Mouse (Mus musculus) left cerebral cortex, adult 8-10 months (tissue): ENCODE measurements around the gene Ppp2r5d. TPM values are rescaled to one million over a fixed set of nuclear protein-coding genes. Genes with fewer than 3 reads are reported as not detected.

ENCODE experiments used
- DNase-seq, 2 experiments: peaks; one replicate each; pipeline ENCODE4 v3.0.0; 2022; ENCODE audit warnings: low spot score in 2 of 2
- total RNA-seq, 4 experiments: library from RNA; stranded (reverse); gene quantifications; 2 replicates each; pipeline ENCODE4 v1.2.4; 2022

Ppp2r5d gene
- total RNA-seq, 4 experiments from 2014 or later: 90.0 to 95.9 (median 92.0) TPM

DNA sequence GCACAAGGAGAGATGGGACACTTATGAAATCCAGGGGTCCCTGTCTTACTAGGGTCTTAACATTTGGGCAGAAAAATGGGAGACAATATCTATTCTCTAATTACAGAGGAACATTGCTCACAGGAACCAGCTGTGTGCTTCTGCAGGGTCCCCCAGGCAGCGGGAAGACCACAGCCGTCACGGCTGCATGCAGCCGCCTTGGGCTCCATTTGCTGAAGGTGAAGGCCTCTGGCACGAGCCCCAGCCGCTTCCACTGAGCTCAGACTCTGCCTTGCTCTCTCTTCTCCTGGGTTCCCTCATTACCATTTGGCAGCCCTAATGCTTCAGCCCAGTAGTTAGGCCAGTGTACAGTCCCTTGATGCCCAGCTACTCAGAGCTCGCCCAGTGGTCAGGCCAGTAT lies 16.2 kb upstream of the Ppp2r5d start:
- no peak for DNase-seq

DNA sequence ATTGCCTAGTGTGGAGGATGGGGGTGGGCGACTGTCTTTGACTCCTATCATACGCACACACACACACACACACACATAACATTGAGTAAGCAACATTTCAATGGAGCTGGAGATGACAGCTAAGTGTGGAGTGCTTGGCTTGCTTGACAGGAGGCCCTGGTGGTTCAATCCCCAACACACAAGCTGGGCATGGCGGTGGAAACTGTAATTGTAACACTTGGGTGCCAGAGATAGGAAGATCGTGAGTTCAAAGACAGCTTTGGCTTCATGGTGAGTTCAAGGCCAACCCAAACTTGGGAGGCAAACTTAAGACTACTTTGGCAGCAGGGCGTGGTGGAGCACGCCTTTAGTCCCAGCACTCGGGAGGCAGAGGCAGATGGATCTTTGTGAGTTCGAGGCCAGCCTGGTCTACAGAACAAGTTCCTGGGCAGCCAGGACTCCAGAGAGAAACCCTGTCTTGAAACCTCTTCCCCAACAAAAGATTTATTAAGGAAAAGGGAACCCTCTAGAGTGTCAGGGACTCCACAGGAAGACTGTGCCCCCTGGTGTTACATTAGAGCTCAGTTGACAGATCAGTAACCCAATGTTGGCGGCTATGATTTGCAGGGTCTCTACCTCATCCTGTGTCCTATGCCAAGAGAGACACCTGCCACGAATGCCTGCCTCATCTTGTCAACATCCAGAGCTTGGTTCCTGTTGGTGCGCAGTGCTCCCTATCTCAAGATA lies 10.0 kb upstream of the Ppp2r5d start:
- DNase-seq: no peak

DNA sequence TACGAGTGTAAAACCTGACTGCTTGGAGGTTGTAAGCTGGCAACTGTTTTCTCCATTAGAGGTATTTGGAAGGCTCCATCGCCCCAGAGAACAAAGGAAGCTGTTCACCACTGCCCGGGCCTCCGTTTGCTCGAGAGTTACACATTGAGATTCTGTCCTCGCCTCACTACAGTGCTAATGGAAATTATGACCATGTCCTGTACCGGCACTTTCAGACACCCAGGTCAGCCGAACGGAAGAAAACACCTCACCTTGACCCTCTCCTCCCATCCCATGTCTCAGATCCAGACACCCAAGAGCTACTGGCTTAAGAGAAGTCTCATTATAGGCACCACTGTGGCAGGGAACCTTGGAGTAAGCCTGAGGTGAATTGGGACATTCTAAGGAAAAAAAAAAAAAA lies 8.9 kb upstream of the Ppp2r5d start:
- DNase-seq: no peak

DNA sequence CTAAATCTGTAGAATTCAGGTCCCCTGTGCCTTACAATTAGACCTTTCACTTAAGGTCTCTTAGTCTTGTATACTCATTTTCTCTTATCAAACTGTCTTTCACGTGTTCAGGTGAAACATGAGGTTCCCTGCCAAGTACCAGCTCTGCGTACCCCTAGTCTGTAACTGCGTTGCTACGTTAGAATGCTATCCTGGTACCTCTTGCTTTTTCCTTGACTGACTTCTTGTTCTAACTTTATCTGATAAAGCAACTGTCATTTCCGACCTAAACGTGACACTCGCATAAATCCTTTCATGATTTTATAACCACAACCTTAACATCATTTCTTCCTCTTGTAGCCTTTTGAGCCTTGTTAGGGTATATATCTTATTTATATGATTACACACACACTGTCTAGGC lies 7.5 kb upstream of the Ppp2r5d start:
- DNase-seq: no peak

DNA sequence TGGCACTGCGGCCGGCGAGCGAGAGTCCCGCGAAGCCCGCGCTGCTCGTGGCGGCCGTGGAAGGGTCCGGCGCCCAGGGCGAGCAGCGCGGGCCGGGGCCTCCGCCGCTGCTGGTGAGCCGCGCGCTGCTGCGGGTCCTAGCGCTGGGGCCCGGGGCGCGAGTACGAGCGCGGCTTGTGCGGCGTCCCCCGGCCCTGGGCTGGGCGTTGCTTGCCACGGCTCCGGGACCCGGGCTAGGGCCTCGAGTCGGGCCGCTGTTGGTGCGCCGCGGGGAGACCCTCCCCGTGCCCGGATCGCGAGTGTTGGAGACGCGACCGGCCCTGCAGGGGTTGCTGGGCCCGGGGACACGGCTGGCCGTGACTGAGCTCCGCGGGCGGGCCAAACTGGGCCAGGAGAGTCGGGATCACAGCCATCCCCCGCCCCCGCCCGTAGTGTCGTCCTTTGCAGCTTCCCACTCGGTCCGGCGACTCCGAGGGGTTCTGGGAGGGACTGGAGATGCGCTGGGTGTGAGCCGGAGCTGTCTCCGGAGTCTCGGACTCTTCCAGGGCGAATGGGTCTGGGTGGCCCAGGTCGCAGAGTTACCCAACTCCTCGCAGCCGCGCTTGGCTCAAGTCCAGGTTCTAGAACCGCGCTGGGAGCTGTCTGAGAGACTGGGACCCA lies 6.8 kb upstream of the Ppp2r5d start:
- no peak for DNase-seq

DNA sequence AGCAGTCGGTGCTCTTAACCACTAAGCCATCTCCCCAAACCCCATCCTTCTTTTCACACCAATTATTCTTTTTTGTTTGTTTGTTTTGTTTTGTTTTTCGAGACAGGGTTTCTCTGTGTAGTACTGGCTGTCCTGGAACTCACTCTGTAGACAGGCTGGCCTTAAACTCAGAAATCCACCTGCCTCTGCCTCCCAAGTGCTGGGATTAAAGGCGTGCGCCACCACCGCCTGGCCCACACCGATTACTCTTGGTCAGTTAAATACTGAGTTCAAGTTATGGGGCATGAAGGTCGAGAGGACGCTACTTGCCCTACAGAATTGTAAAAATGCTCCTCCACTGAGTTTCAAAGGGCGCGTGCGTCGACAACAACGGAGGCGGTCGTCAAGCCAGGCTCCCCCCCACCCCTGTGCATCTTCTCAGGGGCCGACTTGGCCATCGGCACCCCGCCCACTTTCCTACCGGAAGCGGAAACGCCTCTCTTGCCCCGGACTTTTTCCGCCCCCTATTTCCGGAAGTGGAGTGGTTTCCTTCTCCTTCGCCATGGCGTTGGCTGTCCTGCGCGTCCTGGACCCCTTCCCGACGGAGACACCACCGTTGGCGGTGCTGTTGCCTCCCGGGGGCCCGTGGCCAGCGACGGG lies 6.2 kb upstream of the Ppp2r5d start, which contains the start of gene Pex6:
Gene Pex6, plus strand, starts transcription at position 505 of the 639 bp plus-strand sequence.
- DNase-seq: peak; percentile 74 to 91

DNA sequence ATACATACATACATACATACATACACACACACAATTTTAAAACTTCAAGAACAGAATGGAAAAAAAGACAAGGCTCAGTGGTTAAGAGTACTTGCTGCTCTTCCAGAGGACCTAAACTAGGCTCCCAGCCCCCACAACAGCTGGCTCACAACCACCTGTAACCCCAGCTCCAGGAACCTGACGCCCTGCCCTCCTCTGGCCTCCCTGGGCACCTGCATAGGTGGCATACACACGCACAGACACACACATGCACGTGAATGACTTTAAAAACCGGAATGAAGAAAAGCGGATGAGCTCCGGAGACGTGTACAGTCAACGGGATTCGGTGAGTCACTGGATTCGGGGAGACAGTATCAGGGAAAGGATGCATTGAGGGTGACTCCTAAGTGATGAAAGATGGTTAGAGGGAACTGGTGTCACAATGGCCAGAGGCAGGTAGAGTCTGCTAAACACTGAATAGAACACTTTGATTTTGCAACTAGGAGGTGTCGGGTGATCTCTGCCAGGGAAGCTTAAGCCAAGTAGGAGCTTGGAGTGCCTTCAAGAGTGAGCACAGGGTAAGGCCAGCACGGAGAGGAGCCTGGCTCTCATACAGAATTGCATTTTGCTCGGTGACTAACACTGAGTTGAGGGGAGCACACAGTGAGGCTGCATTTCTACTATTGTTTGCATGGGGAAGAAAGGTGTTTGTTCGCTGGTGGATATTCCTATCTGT lies 1.6 kb upstream of the Ppp2r5d start:
- no peak for DNase-seq

DNA sequence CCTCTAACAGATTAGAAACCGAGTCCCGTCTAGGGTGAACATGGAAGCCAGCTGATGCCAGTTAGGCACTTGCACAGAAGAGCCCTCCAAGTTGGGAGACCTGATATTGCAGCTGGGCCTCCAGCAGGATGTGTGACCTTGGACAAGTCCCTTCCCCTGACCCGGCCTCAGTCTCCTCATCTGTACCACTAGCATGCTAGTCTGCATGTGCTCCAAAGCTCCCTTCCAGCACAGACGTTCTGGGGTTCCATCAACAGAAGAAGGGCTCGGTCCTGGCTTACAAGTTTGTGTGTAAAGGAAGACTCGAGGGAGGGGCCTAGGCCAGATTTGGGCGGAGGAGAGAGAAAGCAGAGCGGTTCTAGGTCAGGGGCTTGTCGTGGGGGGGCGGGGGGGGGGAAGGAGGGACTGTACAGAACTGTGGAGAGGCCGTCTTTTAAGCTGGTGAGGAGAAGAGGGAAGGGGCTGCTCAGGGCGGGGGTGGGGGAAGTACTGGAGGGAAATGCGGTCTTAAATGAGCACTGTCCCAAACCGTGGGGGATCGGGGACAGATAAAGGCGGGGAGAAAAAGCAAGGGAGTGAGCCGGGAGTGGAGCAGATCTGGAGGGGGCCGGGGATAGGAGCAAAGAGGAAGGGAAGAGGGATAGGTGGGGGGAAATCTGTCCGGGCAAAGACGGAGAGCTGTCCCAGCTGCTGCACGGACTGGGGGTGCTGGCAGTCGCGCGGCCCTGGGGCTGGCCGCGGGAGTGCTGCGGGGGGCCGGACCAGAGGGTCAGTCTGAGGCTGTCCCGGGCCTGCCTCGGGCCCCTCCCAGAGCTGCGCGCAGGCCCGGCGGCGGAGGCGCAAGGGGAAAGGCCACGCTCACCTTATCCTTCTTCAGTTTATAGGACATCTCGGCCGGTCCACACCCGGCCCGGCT lies 682 bp downstream of the Ppp2r5d start:
- no peak for DNase-seq

DNA sequence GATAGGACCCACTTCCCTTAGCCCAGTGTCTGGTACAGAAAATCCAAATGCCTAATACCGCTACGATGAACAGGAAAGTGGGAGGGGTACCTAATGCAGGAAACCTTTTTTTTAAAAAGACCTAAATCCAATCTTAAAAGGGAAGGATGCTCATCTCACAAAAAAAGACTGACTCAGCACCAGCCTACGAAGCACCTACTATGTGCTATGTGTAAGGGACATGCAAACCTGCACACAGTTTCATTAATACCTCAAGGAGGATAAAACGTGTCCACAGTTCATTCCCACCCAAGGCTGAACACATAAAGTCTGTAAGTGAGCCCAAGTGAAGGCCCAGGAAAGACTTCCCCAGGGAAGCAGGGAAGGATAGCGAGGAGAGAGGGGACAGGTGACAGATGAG lies 2.4 kb downstream of the Ppp2r5d start:
- no peak for DNase-seq

DNA sequence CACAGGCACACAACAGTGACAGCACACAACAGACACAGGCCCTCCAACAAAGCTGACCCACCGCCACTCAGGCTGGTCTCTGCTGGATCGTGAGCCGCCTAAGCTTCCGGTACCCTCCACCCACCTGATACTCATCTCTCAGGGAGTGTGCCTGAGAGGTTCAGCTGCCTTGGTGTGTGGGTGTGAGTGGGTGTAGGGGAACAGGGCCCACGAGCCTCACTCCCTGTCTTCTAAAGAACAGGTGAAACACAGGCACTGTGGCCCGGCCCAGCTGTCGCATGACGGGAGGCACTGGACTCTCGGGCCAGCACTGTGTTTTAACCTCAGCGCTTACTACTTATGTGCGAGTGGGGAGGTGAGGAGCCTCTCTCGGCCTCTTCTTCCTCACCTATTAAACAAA lies 2.8 kb downstream of the Ppp2r5d start:
- DNase-seq: no peak

DNA sequence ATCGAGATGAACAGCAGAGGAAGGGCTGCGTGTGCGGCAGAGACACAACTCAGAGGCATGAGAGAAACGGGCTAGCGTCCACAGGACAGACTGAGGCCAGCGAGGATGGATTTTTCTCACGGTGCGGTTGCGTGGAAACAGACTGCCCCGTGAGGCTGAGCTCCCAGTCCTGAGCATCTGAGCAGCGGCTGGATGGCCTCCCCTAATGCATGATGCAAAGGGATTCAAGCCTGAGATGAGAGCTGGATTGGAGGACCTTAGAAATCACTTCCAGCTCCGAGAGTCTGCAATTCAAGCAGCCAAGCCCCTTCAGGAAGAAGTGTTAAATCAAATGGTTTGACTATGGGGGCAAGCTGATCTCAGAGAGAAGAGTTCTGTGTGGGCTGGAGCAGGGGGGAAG lies 3.4 kb downstream of the Ppp2r5d start:
- no peak for DNase-seq

DNA sequence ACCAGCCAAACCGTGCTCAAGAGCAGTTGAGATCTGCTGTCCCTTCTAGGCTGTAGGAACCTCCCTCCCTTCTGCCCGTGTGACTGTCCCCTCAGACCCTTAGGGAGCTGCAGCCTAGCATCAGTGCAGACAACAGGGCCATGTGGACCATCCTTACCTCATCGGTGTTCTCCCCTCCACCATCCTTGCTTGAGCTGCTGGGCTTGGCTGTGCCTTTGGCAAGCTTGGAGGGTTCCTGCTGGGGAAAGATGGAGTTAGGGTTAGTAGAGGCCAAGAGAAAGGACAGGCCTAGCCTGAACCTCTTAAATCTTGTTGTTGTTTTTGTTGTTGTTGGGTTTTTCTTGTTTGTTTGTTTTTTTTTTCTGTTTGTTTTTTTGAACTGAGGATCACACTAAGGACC lies 5.0 kb downstream of the Ppp2r5d start:
- no peak for DNase-seq

DNA sequence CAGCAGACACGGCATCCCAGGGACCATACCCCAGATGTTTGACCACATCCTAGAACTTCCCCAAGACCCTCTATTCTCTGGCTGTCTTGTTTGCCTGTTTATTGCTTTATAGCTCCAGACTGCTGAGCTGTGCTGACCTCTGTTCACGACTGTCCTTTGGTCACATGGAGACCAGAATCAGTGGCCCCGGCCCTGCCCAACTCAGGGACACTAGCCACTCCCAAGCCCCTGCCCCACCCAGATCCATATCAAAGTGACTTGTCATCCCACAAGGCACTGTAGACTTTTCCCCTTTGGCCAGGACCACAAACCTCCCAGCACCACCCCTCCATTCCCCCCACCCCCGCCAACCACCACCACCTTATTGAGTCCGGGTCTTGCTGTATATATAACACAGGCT lies 5.7 kb downstream of the Ppp2r5d start:
- no peak for DNase-seq

DNA sequence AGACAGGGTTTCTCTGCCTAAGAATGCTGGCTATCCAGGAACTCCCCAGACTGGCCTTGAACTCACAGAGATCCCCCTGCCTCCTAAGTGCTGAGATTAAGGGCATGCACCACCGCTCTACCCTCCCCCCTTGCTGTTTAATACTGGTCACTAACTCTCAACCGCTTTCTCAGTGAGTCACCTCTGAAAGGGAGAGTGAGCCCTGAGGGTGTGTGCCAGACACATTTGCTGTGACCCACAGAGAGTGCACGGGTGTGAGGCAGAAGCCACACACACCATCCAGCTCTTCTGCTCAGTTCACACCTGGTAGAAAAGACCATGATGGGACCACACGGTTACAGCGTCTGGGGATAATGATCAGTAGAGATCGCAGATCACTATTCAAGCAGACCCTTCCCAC lies 6.4 kb downstream of the Ppp2r5d start:
- no peak for DNase-seq

DNA sequence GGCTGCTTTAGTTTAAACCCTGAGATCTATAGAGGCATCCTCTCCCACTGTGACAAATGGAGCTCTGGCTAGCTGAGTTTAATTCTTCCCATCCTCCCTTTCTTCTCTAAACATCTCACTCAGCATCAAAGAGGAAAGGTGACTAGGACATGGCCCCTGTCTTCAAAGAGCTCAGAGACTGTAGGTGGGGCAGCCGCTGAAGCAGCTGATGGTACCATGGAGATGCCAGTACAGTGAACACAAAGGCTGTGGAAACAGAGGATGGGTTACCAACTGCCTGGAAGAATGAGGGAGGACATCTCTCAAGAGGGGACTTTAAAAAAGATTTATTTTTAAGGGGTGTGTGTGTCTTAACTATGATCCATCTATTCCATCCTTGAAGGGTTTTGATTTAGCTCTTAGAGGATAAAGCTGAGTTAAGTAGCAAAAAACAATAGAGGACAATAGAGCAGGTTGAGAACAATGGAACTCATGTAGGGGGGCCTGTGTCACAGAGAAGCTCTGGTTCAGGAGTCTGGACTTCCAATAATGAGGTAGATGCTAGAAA lies 10.3 kb downstream of the Ppp2r5d start:
- no peak for DNase-seq

DNA sequence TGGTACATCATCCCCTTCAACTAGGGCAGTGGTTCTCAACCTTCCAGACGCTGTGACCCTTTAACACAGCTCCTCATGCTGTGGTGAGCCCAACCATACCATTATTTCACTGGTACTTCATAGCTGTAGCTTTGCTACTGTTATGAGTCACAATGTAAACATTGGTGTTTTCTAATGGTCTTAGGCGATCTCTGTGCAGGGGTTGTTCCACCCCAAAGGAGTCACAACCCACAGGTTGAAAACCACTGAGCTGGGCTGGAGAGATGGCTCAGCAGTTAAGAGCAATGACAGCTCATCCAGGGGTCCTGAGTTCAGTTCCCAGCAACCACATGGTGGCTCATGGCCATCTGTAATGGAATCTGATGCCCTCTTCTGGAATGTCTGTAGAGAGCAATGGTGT lies 13.5 kb downstream of the Ppp2r5d start:
- no peak for DNase-seq

DNA sequence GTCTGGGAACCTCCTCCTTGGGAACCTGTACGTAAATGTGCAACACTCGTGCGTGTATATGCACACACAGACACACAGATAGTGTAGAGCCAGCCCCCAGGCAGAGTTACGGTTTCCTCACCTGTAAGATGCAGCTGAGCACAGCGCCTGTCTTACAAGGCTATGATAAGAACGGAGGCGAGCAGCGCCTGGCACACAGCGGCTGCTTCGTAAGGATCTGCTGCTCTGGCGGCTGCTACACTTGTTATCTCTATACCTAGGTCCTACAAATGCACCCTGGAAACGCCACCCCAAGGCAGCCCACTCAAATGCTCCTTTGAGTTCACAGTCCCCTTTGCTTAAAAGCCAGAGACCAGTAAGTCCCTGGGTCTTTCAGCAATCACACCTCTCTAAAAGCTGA lies 14.2 kb downstream of the Ppp2r5d start:
- no peak for DNase-seq

DNA sequence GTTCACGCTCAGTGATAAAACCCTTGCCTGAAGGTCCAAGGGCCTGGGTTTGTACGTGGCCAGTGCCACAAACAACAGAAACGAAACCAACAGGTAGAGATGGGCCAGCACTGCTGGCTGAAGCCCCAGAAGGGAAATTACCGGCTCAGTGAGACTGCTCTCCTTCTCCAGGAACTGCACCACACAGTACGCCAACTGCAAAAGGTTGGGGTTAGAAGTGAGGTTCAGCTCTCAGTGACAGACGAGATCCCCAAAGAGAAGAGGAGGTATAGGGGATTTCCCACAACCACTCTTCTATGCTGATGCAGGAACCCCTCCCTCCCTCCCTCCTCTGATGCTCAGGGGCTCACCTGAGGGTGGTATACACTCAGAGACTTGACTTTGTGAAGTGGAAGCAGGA lies 19.0 kb downstream of the Ppp2r5d start:
- DNase-seq: no peak

DNA sequence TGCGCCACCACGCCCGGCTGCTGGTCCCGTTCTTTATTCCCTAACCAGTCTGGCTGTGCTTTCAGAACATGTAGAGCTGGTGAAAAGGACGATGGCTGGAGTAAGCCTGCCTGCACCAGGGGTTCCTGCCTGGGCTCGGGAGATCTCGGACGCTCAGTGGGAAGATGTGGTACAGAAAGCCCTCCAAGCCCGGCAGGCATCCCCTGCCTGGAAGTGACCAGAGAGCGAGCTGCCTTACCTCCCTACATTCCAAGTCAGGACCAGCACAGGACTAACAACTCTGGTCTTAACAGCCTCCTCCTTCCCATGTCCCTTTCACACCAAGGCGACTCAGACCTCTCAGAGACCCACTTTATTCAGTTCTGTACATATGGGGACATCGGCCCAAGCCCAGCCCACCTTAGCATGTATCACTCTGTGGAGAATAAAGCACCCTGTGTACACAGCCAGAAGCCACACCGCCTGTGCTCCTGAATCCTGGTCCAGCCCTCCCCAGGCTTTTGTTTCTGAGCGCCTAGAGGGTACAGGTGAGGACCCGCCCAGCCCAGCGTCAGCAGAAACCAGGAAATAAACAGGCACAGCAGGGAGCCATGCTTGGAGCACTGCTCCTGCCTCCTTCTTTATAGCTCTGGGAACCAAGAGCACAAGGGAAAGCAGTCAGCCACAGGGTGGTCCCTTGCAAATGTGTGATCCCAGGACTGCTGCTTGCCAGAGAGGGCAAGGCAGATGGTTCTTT lies 22.1 kb downstream of the Ppp2r5d start:
- DNase-seq: no peak
